Mouse (Mus musculus): ENCODE measurements around the gene Ccdc84.
"Not testable (repeated sequence)": the region's sequence is repeated elsewhere in the genome, so short reads cannot be mapped to it uniquely, and the experiment has no call there.

DNA sequence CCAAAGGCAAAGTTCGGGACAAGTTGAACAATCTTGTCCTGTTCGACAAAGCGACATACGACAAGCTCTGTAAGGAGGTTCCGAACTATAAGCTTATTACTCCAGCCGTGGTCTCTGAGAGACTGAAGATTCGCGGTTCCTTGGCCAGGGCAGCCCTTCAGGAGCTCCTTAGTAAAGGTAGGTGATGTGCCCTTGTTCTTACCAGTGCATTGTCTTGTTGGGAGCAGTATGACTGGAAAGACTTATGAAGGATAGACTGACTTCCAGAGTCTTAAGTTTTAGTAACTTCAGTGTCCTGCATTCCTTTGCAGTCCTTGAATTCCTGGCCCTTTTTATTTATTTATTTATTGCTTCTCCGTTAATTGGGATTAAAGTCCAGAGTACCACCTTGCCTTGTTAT, 9.7 kb downstream of the Ccdc84 start:
- not testable (repeated sequence) for TF ChIP-seq POLR2A (IDR thresholded peaks at IDR 0.05; ENCODE audit: control insufficient read depth, extremely low read depth, insufficient read depth, low read length, poor library complexity); CTCF (IDR thresholded peaks at IDR 0.05; ENCODE audit: borderline replicate concordance, control insufficient read depth, extremely low read depth, insufficient read depth, low read length, poor library complexity)
